Mouse (Mus musculus) heart, adult 2 months (tissue): Measurements from ENCODE around the gene Pon3.

Source experiments
- CTCF ChIP-seq: fragments of 200-600 bp; IDR thresholded peaks from 2 replicates; pipeline ENCODE4 v1.8.1; 2022; ENCODE audit warnings: antibody characterized with exemption, mild to moderate bottlenecking, moderate library complexity
- EP300 ChIP-seq: fragments of 200-500 bp; IDR thresholded peaks from 2 replicates; pipeline ENCODE4 v1.6.1; 2011; ENCODE audit warnings: low read depth, low read length, control low read depth; ENCODE audit not compliant: insufficient read depth

- TF ChIP-seq EP300 (no peak), CTCF (no peak)
These were observed 22.3 kb downstream of the Pon3 start for GRCm38 (mm10) chr6:5233812-5234211.
